In genomic region chr4:155382752-155383151, GRCm38 (mm10) we compare ENCODE assay signal across 15 mouse cellular contexts. TPM values are rescaled to one million over a fixed set of nuclear protein-coding genes. Genes with fewer than 3 reads are reported as not detected.
DNase-seq lines count a peak whose midpoint lies in the region; ATAC-seq and TF ChIP-seq lines count a peak whose summit lies in the region.
"Had no signal": no experiment of that assay in that cellular context is flagged by ENCODE, and none has a peak within 500 bp of the region (broad histone marks: within the 10 kb centered on the region; RNA-seq: fewer than 3 reads in every experiment).

No protein-coding gene starts in this region.

- ATAC-seq in midbrain, postnatal 0 days (ENCODE audit: low FRiP score), result no peak
- no peak for ATAC-seq in midbrain, embryonic 13.5 days
- ATAC-seq in intestine, embryonic 15.5 days, result no peak

- peaks cover 38% of the 10 kb centered on the region for H3K4me1 ChIP-seq in cerebellum, adult 2 months (ENCODE audit: control insufficient read depth, insufficient read depth, low read length)
- H3K4me1 ChIP-seq in midbrain, postnatal 0 days (ENCODE audit: insufficient read depth, low read length), result no peaks in the 10 kb centered on the region
- peaks cover 6% of the 10 kb centered on the region; the same call in 1 of the 2 replicates for H3K4me1 ChIP-seq in midbrain, embryonic 13.5 days (replicated peaks)
- H3K4me1 ChIP-seq in intestine, embryonic 15.5 days (replicated peaks), result no peaks in the 10 kb centered on the region
- H3K4me1 ChIP-seq: embryonic facial prominence, embryonic 15.5 days had no signal

- TF ChIP-seq POLR2A in cerebellum, adult 2 months (IDR thresholded peaks at IDR 0.05; ENCODE audit: borderline replicate concordance, insufficient read depth, low read length), result 0 out of 2 replicates have a peak, but pooled peaks have one; percentile 11

- H3K4me2 ChIP-seq in midbrain, postnatal 0 days (ENCODE audit: low read depth, low read length, poor library complexity, severe bottlenecking), result no peak overlapping the region
- H3K4me2 ChIP-seq in midbrain, embryonic 13.5 days (replicated peaks), result no peak overlapping the region
- H3K4me2 ChIP-seq in intestine, embryonic 15.5 days (replicated peaks), result no peak overlapping the region
- H3K4me2 ChIP-seq: embryonic facial prominence, embryonic 15.5 days had no signal

- H3K36me3 ChIP-seq in midbrain, postnatal 0 days (ENCODE audit: insufficient read depth, low read length), result no peaks in the 10 kb centered on the region
- no peaks in the 10 kb centered on the region for H3K36me3 ChIP-seq in midbrain, embryonic 13.5 days
- no peaks in the 10 kb centered on the region for H3K36me3 ChIP-seq in intestine, embryonic 15.5 days
- H3K36me3 ChIP-seq: embryonic facial prominence, embryonic 15.5 days had no signal

- peak in 1 of 2 experiments; percentile 61 for DNase-seq in cerebellum, adult 2 months
- DNase-seq in cerebellum, adult 8-10 months, result no peak
- no peak for DNase-seq in midbrain, postnatal 0 days (ENCODE audit: low spot score)
- peak; percentile 85 for DNase-seq in layer of hippocampus, adult 9-11 months
- peak; percentile 56 for DNase-seq in right cerebral cortex, postnatal 14 days
- DNase-seq in ovary, postnatal 10 days (ENCODE audit: low spot score), result no peak
- DNase-seq: heart, adult 18-20 months; heart, postnatal 4 days; kidney, adult 9 months had no signal

- no peak overlapping the region for H3K4me3 ChIP-seq in cerebellum, adult 2 months (replicated peaks; ENCODE audit: insufficient read depth, low read depth, low read length)
- H3K4me3 ChIP-seq in midbrain, postnatal 0 days (ENCODE audit: low read depth, low read length), result no peak overlapping the region
- H3K4me3 ChIP-seq in midbrain, embryonic 13.5 days (replicated peaks), result no peak overlapping the region
- H3K4me3 ChIP-seq in intestine, embryonic 15.5 days (replicated peaks), result no peak overlapping the region
- H3K4me3 ChIP-seq: embryonic facial prominence, embryonic 15.5 days; myocyte had no signal

- WGBS in cerebellum, adult 2 months, result 6% methylated on average over 9 of the region's 9 CpGs
- WGBS in midbrain, postnatal 0 days, result 19% methylated on average over 9 of the region's 9 CpGs
- WGBS in midbrain, embryonic 13.5 days, result 21% methylated on average over 9 of the region's 9 CpGs
- WGBS in intestine, embryonic 15.5 days, result 22% methylated on average over 9 of the region's 9 CpGs

- H3K27me3 ChIP-seq in cerebellum, adult 2 months (ENCODE audit: control insufficient read depth, insufficient read depth, low read length), result no peaks in the 10 kb centered on the region
- no peaks in the 10 kb centered on the region for H3K27me3 ChIP-seq in midbrain, postnatal 0 days (ENCODE audit: insufficient read depth, low read length)
- no peaks in the 10 kb centered on the region for H3K27me3 ChIP-seq in midbrain, embryonic 13.5 days
- no peaks in the 10 kb centered on the region for H3K27me3 ChIP-seq in intestine, embryonic 15.5 days (replicated peaks)

- no peak for TF ChIP-seq CTCF in cerebellum, adult 2 months (IDR thresholded peaks at IDR 0.05; ENCODE audit: borderline replicate concordance, insufficient read depth, low read depth, low read length)
- TF ChIP-seq CTCF in midbrain, postnatal 0 days (IDR thresholded peaks at IDR 0.05), result no peak

- no peaks in the 10 kb centered on the region for H3K9me3 ChIP-seq in midbrain, postnatal 0 days (ENCODE audit: low read length)
- H3K9me3 ChIP-seq in midbrain, embryonic 13.5 days, result no peaks in the 10 kb centered on the region
- H3K9me3 ChIP-seq in intestine, embryonic 15.5 days, result no peaks in the 10 kb centered on the region
- H3K9me3 ChIP-seq: embryonic facial prominence, embryonic 15.5 days had no signal

- 0 out of 2 replicates have a peak overlapping the region, but pooled peaks have one; percentile 33 for H3K9ac ChIP-seq in midbrain, postnatal 0 days (replicated peaks; ENCODE audit: low read length, poor library complexity, severe bottlenecking)
- no peak overlapping the region; the same call in 1 of the 2 replicates for H3K9ac ChIP-seq in midbrain, embryonic 13.5 days (replicated peaks)
- no peak overlapping the region for H3K9ac ChIP-seq in intestine, embryonic 15.5 days
- H3K9ac ChIP-seq: embryonic facial prominence, embryonic 15.5 days had no signal

- peak overlapping the region; percentile 73 for H3K27ac ChIP-seq in cerebellum, adult 2 months (ENCODE audit: insufficient read depth, low read length)
- H3K27ac ChIP-seq in midbrain, postnatal 0 days (ENCODE audit: low read depth, low read length), result no peak overlapping the region
- no peak overlapping the region for H3K27ac ChIP-seq in midbrain, embryonic 13.5 days
- no peak overlapping the region for H3K27ac ChIP-seq in intestine, embryonic 15.5 days
- H3K27ac ChIP-seq: embryonic facial prominence, embryonic 15.5 days had no signal

RNA-seq across cellular contexts. Expression of gene Gabrd, which starts 15.2 kb away (rescaled TPM):
- polyA plus RNA-seq in cerebellum, adult 2 months (2012; rRNA removed), result 243 and 290 TPM in 2 replicates
- total RNA-seq in midbrain, postnatal 0 days (2014; rRNA removed), result 0.11 and 0.52 TPM in 2 replicates
- 0.36 and 0.37 TPM in 2 replicates for polyA plus RNA-seq in midbrain, postnatal 0 days (2015; fragmentation: Nextera tagmentation; extraction: Ambion mirVana)
- 0.11 TPM in 1 of 2 replicates, not detected in the other for polyA plus RNA-seq in midbrain, embryonic 13.5 days (2015; fragmentation: Nextera tagmentation; extraction: Ambion mirVana)
- polyA plus RNA-seq in intestine, embryonic 15.5 days (2015; fragmentation: Nextera tagmentation; extraction: Ambion mirVana), result 0.10 TPM in 1 of 2 replicates, not detected in the other
- total RNA-seq: ES-E14; heart, adult 18-20 months; heart, postnatal 4 days had no signal
- polyA plus RNA-seq: liver, embryonic 16.5 days had no signal

RNA-seq across cellular contexts. Expression of gene Prkcz, which starts 21.6 kb away (rescaled TPM):
- polyA plus RNA-seq in cerebellum, adult 2 months (2012; rRNA removed), result 245 and 253 TPM in 2 replicates
- 103 and 104 TPM in 2 replicates for total RNA-seq in midbrain, postnatal 0 days (2014; rRNA removed)
- polyA plus RNA-seq in midbrain, postnatal 0 days (2015; fragmentation: Nextera tagmentation; extraction: Ambion mirVana), result 104 and 106 TPM in 2 replicates
- polyA plus RNA-seq in midbrain, embryonic 13.5 days (2015; fragmentation: Nextera tagmentation; extraction: Ambion mirVana), result 56.7 and 59.5 TPM in 2 replicates
- polyA plus RNA-seq in intestine, embryonic 15.5 days (2015; fragmentation: Nextera tagmentation; extraction: Ambion mirVana), result 24.8 and 27.1 TPM in 2 replicates

RNA-seq across cellular contexts. Expression of gene Cfap74, which starts 26.2 kb away (rescaled TPM):
- 18.7 and 22.0 TPM in 2 replicates for polyA plus RNA-seq in cerebellum, adult 2 months (2012; rRNA removed)
- 5.7 TPM in 2 replicates for total RNA-seq in midbrain, postnatal 0 days (2014; rRNA removed)
- polyA plus RNA-seq in midbrain, postnatal 0 days (2015; fragmentation: Nextera tagmentation; extraction: Ambion mirVana), result 5.8 and 6.5 TPM in 2 replicates
- polyA plus RNA-seq in midbrain, embryonic 13.5 days (2015; fragmentation: Nextera tagmentation; extraction: Ambion mirVana), result 3.8 and 4.2 TPM in 2 replicates
- polyA plus RNA-seq in intestine, embryonic 15.5 days (2015; fragmentation: Nextera tagmentation; extraction: Ambion mirVana), result 1.2 and 2.3 TPM in 2 replicates

Comparison
In these comparisons a context has a peak if more than half of its experiments do, and no peak if none do; other contexts are left out.
1. DNase-seq: peak in layer of hippocampus, adult 9-11 months (single experiment) and right cerebral cortex, postnatal 14 days (single experiment); none in cerebellum, adult 8-10 months (single experiment), midbrain, postnatal 0 days (single experiment) and ovary, postnatal 10 days (single experiment).
2. RNA of gene Gabrd, which starts 15.2 kb away (polyA plus RNA-seq): 243 to 290 TPM in cerebellum, adult 2 months; 0.36 to 0.37 TPM in midbrain, postnatal 0 days, 0.11 TPM in midbrain, embryonic 13.5 days and 0.10 TPM in intestine, embryonic 15.5 days; every median in the first group is over 100 times any median in the second.